Mouse (Mus musculus): ENCODE results near the gene Pacs2.

The Pacs2 gene

GRCm38 (mm10) chr12:113044916-113045677, 30.8 kb downstream of the Pacs2 start:
- DNase-seq = peak; percentile 71 to 77

- no peak for DNase-seq
Observed at GRCm38 (mm10) chr12:113046861-113047260, 32.6 kb downstream of the Pacs2 start.

- no peak for DNase-seq
Observed at GRCm38 (mm10) chr12:113048103-113048502, 33.8 kb downstream of the Pacs2 start.

GRCm38 (mm10) chr12:113049836-113050235, 35.5 kb downstream of the Pacs2 start:
- DNase-seq = no peak

- no peak for DNase-seq
Observed at GRCm38 (mm10) chr12:113050671-113051070, 36.4 kb downstream of the Pacs2 start.

- DNase-seq = no peak
Observed at GRCm38 (mm10) chr12:113051628-113052403, 37.5 kb downstream of the Pacs2 start.

- no peak for DNase-seq
Observed at GRCm38 (mm10) chr12:113056089-113056488, 41.8 kb downstream of the Pacs2 start.

- DNase-seq = no peak
Observed at GRCm38 (mm10) chr12:113060178-113060577, 45.9 kb downstream of the Pacs2 start.

GRCm38 (mm10) chr12:113061606-113062005, 47.3 kb downstream of the Pacs2 start:
- DNase-seq = no peak

- DNase-seq = no peak
Observed at GRCm38 (mm10) chr12:113062201-113062600, 47.9 kb downstream of the Pacs2 start.

GRCm38 (mm10) chr12:113063700-113064099, 49.4 kb downstream of the Pacs2 start:
- no peak for DNase-seq

- no peak for DNase-seq
Observed at GRCm38 (mm10) chr12:113068002-113068401, 53.7 kb downstream of the Pacs2 start.

GRCm38 (mm10) chr12:113069389-113069788, 55.1 kb downstream of the Pacs2 start:
- no peak for DNase-seq

GRCm38 (mm10) chr12:113071321-113071720, 57.0 kb downstream of the Pacs2 start:
- peak in 1 of 2 experiments; percentile 30 for DNase-seq

GRCm38 (mm10) chr12:113071827-113072226, 57.5 kb downstream of the Pacs2 start:
- no peak for DNase-seq

- DNase-seq = peak in 1 of 2 experiments; percentile 58
Observed at GRCm38 (mm10) chr12:113073420-113074328, 59.4 kb downstream of the Pacs2 start.

- DNase-seq = peak; percentile 89 to 92
Observed at GRCm38 (mm10) chr12:113074329-113075062, 60.2 kb downstream of the Pacs2 start, which contains the start of gene Tex22. TSS of gene Tex22 (plus strand) at chr12:113074502.

GRCm38 (mm10) chr12:113075063-113075454, 60.8 kb downstream of the Pacs2 start:
- peak; percentile 91 to 92 for DNase-seq

- DNase-seq = no peak
Observed at GRCm38 (mm10) chr12:113075486-113075885, 61.2 kb downstream of the Pacs2 start.

GRCm38 (mm10) chr12:113087276-113087675, 73.0 kb downstream of the Pacs2 start:
- no peak for DNase-seq

- no peak for DNase-seq
Observed at GRCm38 (mm10) chr12:113088026-113088425, 73.7 kb downstream of the Pacs2 start.

- DNase-seq = no peak
Observed at GRCm38 (mm10) chr12:113089107-113089506, 74.8 kb downstream of the Pacs2 start.

Data from cerebellum, postnatal 36 days (tissue).